Mouse (Mus musculus) spleen, adult 2 months (tissue): ENCODE data around the gene Rhbdl1.

Source experiments
- CTCF ChIP-seq: fragments of 200-500 bp; IDR thresholded peaks from 2 replicates; pipeline ENCODE4 v1.5.1; 2011; ENCODE audit warnings: mild to moderate bottlenecking, inconsistent platforms; ENCODE audit not compliant: insufficient read depth, insufficient read length, insufficient replicate concordance; ENCODE audit errors: extremely low read depth
- POLR2A ChIP-seq: fragments of 200-500 bp; IDR thresholded peaks from 2 replicates; pipeline ENCODE4 v1.6.1; 2011; ENCODE audit warnings: low read depth, low read length, inconsistent platforms

DNA sequence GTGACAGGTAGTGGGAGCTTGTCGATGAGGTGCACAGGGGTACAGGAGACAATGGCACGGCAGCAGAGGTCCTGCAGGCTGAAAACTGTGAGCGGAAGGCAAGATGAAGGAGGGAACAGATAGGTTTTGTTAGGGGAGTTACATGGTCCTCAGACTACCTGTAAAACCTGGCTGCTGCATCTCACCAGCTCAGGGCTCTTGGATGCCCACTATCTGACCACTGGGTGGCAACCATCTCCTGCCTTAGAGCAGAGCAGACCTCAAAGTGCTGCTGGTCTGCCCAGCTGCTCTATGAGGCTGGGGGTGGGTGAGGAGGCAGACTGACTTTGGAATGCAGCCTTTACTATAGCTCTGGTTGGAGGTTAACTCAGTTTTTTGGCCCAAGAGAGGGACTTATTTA lies 46.7 kb upstream of the Rhbdl1 start:
- no peak for TF ChIP-seq CTCF
- no peak for TF ChIP-seq POLR2A
